Mouse (Mus musculus): ENCODE measurements at regions not wholly inside any gene's neighbourhood (a gene's known extent, or its start where the extent isn't known, plus 50 kb on each side); places are given as distances from the start of the nearest gene placed in this dataset.

DNA sequence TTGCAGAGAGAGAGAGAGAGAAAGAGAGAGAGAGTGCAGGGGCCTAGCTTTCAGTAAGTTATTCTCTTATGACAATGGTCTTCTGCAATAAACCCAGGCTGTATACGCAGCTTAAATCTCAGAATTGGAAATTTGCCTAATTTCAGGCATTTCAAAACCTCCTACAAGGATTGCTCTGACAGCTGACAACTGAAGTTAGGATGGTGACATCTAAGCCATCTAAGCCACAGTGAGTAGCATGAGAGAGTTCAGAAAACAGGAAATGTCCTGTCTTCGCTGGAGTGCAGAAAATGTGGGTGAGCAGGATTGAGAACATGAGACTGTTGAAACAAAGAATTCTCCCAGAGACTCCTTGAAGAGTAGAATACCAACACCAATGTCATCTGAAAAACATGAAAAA is 56.8 kb downstream of the Fam110c start:
- H3K4me3 ChIP-seq, result no peak overlapping the region
- H3K27ac ChIP-seq, result no peak overlapping the region
- DNase-seq (ENCODE audit: extremely low spot score in 1 of 2, low spot score in 2 of 2), result no peak
- TF ChIP-seq CTCF (IDR thresholded peaks at IDR 0.05), result no peak
- intact Hi-C loops (cut with DNase I), result no loop called here

GRCm38 (mm10) chr12:31134465-31134992 is 60.9 kb downstream of the Fam110c start:
- no peak for TF ChIP-seq CTCF (IDR thresholded peaks at IDR 0.05)
- Histone ChIP-seq H3K4me3 (no peak overlapping the region), H3K27ac (no peak overlapping the region)
- no peak for DNase-seq (ENCODE audit: extremely low spot score in 1 of 2, low spot score in 2 of 2)
- intact Hi-C loops (cut with DNase I), result no loop called here

DNA sequence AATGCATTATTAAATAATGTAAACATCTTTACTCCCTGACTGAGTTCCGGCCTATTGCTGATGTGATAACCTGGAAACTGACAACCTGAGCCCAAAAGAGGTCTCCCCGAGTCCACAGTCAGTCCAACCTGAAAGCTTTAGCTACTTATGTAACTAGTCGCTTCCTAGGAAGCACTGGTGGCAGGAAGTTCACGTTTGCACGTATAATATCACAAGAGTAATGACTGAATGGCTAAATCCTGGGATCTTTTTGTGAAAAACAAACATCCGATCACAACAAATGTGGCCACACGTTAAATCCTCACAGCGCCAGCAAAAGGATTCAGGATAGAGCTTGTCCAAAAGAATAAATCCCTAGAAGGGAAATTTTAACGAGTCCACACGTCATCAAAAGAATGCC is 62.7 kb downstream of the Fam110c start:
- intact Hi-C loops (cut with DNase I), result no loop called here
- TF ChIP-seq CTCF (IDR thresholded peaks at IDR 0.05), result no peak
- no peak overlapping the region for H3K4me3 ChIP-seq
- no peak overlapping the region for H3K27ac ChIP-seq
- DNase-seq (ENCODE audit: extremely low spot score in 1 of 2, low spot score in 2 of 2), result no peak

GRCm38 (mm10) chr12:31136911-31137310 is 63.2 kb downstream of the Fam110c start:
- H3K4me3 ChIP-seq, result no peak overlapping the region
- intact Hi-C loops (cut with DNase I), result no loop called here
- no peak for TF ChIP-seq CTCF (IDR thresholded peaks at IDR 0.05)
- no peak overlapping the region for H3K27ac ChIP-seq
- DNase-seq (ENCODE audit: extremely low spot score in 1 of 2, low spot score in 2 of 2), result no peak

DNA sequence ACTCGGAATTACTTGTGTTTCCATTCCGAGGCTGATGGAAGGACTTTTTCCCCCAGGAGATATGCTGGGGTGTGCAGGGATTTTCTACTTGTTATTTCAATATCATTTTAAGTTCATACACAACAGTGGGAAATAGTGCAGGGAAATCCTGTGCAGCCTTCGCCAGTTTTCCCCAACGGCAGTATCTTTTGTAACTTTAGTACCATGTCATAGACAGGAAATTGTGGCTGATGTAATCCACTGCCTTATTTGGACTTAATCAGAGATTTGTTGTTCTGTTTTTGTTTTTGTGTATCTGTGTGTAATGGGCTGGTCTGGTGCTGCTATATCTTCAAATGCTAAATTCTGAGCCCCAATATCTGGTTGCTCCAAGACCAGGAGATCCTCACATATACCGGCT is 63.8 kb downstream of the Fam110c start:
- intact Hi-C loops (cut with DNase I), result no loop called here

GRCm38 (mm10) chr12:31139853-31140252 is 66.2 kb downstream of the Fam110c start:
- H3K4me3 ChIP-seq, result no peak overlapping the region
- no peak for DNase-seq (ENCODE audit: extremely low spot score in 1 of 2, low spot score in 2 of 2)
- no peak overlapping the region for H3K27ac ChIP-seq
- no peak for TF ChIP-seq CTCF (IDR thresholded peaks at IDR 0.05)
- intact Hi-C loops (cut with DNase I), result no loop called here

More for the DNA sequence above, 63.8 kb downstream of the Fam110c start:
- no peak overlapping the region for H3K27ac ChIP-seq
- DNase-seq (ENCODE audit: extremely low spot score in 1 of 2, low spot score in 2 of 2), result no peak
- no peak for TF ChIP-seq CTCF (IDR thresholded peaks at IDR 0.05)
- H3K4me3 ChIP-seq, result no peak overlapping the region

DNA sequence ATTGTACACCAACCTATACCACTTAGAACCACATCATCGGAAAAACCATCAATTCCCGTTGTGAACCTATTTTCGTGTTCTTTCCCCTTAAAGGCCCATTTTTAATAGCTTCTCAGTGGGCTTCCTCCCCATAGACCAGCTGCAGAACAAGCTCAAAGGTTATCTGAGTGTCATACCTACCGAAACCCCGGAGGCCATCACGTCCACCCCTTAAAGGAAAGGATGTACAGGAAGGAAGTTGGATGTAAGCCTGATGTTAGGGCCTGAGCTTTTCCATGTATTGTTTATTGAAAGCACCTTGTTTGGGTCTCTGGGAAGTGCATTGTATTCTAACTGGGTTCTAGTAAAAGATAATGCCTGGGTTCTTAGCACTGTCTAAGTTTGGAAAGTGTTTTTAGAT is 69.6 kb downstream of the Fam110c start:
- no peak for TF ChIP-seq CTCF (IDR thresholded peaks at IDR 0.05)
- H3K4me3 ChIP-seq, result no peak overlapping the region
- intact Hi-C loops (cut with DNase I), result no loop called here
- no peak for DNase-seq (ENCODE audit: extremely low spot score in 1 of 2, low spot score in 2 of 2)
- no peak overlapping the region for H3K27ac ChIP-seq

DNA sequence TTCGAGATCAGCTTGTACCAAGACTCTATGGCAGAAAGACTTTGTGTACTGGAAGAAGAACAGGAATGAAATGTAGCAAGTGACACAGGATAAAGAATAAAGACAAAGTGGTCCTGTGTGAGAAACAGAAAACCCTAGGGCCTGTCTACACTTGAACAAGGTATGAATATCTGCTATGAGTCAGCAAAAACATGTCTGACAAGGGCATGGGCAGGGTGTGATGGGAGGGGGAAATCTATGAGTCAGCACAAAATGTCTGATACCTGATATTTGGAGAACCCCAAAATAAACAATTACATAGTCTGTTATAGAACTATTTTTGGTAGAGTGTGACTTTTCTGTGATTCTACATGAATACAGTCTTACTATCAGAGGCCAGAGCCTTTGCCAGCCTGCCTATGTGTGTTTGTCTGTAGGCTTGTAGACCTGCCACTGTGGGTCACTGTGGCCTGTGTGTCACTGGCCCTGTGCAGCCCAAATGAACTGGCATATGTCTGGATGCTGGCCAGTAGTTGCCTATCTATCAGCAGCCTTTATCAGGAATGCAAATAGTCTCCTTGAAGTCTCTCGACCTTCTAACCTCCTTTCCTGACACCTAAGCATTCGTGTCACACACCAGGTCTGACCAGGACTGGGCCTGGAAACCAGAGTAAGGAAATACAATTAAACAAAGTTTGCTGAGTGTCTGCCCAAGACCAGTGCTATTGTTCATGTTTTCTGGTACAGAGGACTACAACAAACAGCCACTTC is 71.5 kb downstream of the Fam110c start:
- no peak for DNase-seq (ENCODE audit: extremely low spot score in 1 of 2, low spot score in 2 of 2)
- TF ChIP-seq CTCF (IDR thresholded peaks at IDR 0.05), result no peak
- intact Hi-C loops (cut with DNase I), result no loop called here
- Histone ChIP-seq H3K27ac (no peak overlapping the region), H3K4me3 (no peak overlapping the region)

- TF ChIP-seq CTCF (IDR thresholded peaks at IDR 0.05), result no peak
- intact Hi-C loops (cut with DNase I), result no loop called here
- no peak for DNase-seq (ENCODE audit: extremely low spot score in 1 of 2, low spot score in 2 of 2)
- H3K4me3 ChIP-seq, result no peak overlapping the region
- H3K27ac ChIP-seq, result no peak overlapping the region
Measured at GRCm38 (mm10) chr12:31148417-31149356, 75.0 kb downstream of the Fam110c start.

GRCm38 (mm10) chr12:31153720-31154119 is 80.1 kb downstream of the Fam110c start:
- DNase-seq (ENCODE audit: extremely low spot score in 1 of 2, low spot score in 2 of 2), result no peak
- Histone ChIP-seq H3K27ac (no peak overlapping the region), H3K4me3 (no peak overlapping the region)
- intact Hi-C loops (cut with DNase I), result no loop called here
- no peak for TF ChIP-seq CTCF (IDR thresholded peaks at IDR 0.05)

GRCm38 (mm10) chr12:31154608-31155011 is 80.9 kb downstream of the Fam110c start:
- no peak for DNase-seq (ENCODE audit: extremely low spot score in 1 of 2, low spot score in 2 of 2)
- intact Hi-C loops (cut with DNase I), result no loop called here
- Histone ChIP-seq H3K27ac (no peak overlapping the region), H3K4me3 (no peak overlapping the region)
- no peak for TF ChIP-seq CTCF (IDR thresholded peaks at IDR 0.05)

DNA sequence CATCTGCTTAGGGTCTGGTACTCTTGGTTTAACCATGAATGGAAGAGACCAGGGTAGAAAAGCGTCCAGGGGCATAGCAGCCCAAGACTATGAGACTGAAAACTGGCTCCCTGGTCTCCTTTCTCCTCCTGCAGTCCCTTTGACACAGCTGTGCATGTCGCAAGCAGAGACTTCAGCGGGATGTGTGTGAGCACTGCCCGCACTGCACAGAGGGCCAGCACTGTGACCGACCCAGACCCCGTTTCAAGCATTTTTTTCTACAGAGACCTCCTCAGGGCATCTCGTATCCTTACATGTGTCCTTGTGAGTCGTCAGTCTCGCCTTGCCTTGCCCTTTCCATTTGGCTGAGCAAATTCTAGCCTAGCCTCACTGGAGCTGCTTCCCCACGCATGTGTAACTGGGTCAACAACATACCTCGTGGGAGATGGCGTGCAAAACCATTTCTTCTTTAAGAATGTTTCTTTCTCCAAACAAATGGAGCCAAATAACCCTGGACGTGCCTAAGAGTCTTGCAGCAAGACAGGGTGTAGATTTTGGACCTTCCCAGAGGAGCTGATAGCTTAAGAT is 82.6 kb downstream of the Fam110c start:
- intact Hi-C loops (cut with DNase I), result no loop called here
- Histone ChIP-seq H3K4me3 (no peak overlapping the region), H3K27ac (no peak overlapping the region)
- no peak for TF ChIP-seq CTCF (IDR thresholded peaks at IDR 0.05)
- DNase-seq (ENCODE audit: extremely low spot score in 1 of 2, low spot score in 2 of 2), result no peak

All from left cerebral cortex, adult 2 months (tissue).